Mouse (Mus musculus): ENCODE data around the gene Pard3b. TPM values are rescaled to one million over a fixed set of nuclear protein-coding genes. Genes with fewer than 3 reads are reported as not detected.
A peak's percentile ranks its signal among the peaks of the same experiment; 100 is the strongest.

The Pard3b gene
- not detected in 2 replicates for polyA plus RNA-seq (2012; ENCODE audit: insufficient read depth, insufficient read length, low replicate concordance, missing spikeins)

GRCm38 (mm10) chr1:61638347-61639111, at the start of gene Pard3b:
Gene Pard3b (plus strand): TSS chr1:61638824.
- Histone ChIP-seq H3K4me1 (ENCODE audit: control insufficient read depth, insufficient read depth, low read length) (peaks cover 7% of the 10 kb centered on the region), H3K27ac (ENCODE audit: insufficient read depth, low read depth, low read length) (no peak within 1 kb of the TSS), H3K4me3 (ENCODE audit: insufficient read depth, low read depth, low read length) (peak within 1 kb of the TSS; percentile 68)
- TF ChIP-seq CTCF (IDR thresholded peaks at IDR 0.05; ENCODE audit: insufficient read depth, low read depth, low read length) (no peak), POLR2A (IDR thresholded peaks at IDR 0.05; ENCODE audit: insufficient read depth, low read depth, low read length) (0 out of 2 replicates have a peak, but pooled peaks have one; percentile 20)
- under 1% methylated on average over 54 of the region's 60 CpGs for WGBS

- Histone ChIP-seq H3K27ac (ENCODE audit: insufficient read depth, low read depth, low read length) (no peak overlapping the region), H3K4me3 (ENCODE audit: insufficient read depth, low read depth, low read length) (no peak overlapping the region), H3K4me1 (ENCODE audit: control insufficient read depth, insufficient read depth, low read length) (no peaks in the 10 kb centered on the region)
- TF ChIP-seq POLR2A (IDR thresholded peaks at IDR 0.05; ENCODE audit: insufficient read depth, low read depth, low read length) (no peak), CTCF (IDR thresholded peaks at IDR 0.05; ENCODE audit: insufficient read depth, low read depth, low read length) (no peak)
These were observed 22.4 kb upstream of the Pard3b start for GRCm38 (mm10) chr1:61616176-61616575.

GRCm38 (mm10) chr1:61620651-61621050, 18.0 kb upstream of the Pard3b start:
- TF ChIP-seq CTCF (IDR thresholded peaks at IDR 0.05; ENCODE audit: insufficient read depth, low read depth, low read length), result no peak
- no peak for TF ChIP-seq POLR2A (IDR thresholded peaks at IDR 0.05; ENCODE audit: insufficient read depth, low read depth, low read length)
- 91% methylated on average over 1 of the region's 1 CpGs for whole genome bisulfite sequencing
- H3K27ac ChIP-seq (ENCODE audit: insufficient read depth, low read depth, low read length), result no peak overlapping the region
- no peak overlapping the region for H3K4me3 ChIP-seq (ENCODE audit: insufficient read depth, low read depth, low read length)
- no peaks in the 10 kb centered on the region for H3K4me1 ChIP-seq (ENCODE audit: control insufficient read depth, insufficient read depth, low read length)

GRCm38 (mm10) chr1:61629857-61630256, 8.8 kb upstream of the Pard3b start:
- no peaks in the 10 kb centered on the region for H3K4me1 ChIP-seq (ENCODE audit: control insufficient read depth, insufficient read depth, low read length)
- WGBS, result 81% methylated on average over 2 of the region's 2 CpGs
- TF ChIP-seq CTCF (IDR thresholded peaks at IDR 0.05; ENCODE audit: insufficient read depth, low read depth, low read length), result no peak
- H3K27ac ChIP-seq (ENCODE audit: insufficient read depth, low read depth, low read length), result no peak overlapping the region
- H3K4me3 ChIP-seq (ENCODE audit: insufficient read depth, low read depth, low read length), result no peak overlapping the region

GRCm38 (mm10) chr1:61639114-61640093, 780 bp downstream of the Pard3b start:
- WGBS, result 5% methylated on average over 40 of the region's 40 CpGs
- TF ChIP-seq POLR2A (IDR thresholded peaks at IDR 0.05; ENCODE audit: insufficient read depth, low read depth, low read length) (no peak), CTCF (IDR thresholded peaks at IDR 0.05; ENCODE audit: insufficient read depth, low read depth, low read length) (no peak)
- Histone ChIP-seq H3K4me3 (ENCODE audit: insufficient read depth, low read depth, low read length) (peak overlapping the region; percentile 68), H3K4me1 (ENCODE audit: control insufficient read depth, insufficient read depth, low read length) (peaks cover 7% of the 10 kb centered on the region), H3K27ac (ENCODE audit: insufficient read depth, low read depth, low read length) (no peak overlapping the region)

DNA sequence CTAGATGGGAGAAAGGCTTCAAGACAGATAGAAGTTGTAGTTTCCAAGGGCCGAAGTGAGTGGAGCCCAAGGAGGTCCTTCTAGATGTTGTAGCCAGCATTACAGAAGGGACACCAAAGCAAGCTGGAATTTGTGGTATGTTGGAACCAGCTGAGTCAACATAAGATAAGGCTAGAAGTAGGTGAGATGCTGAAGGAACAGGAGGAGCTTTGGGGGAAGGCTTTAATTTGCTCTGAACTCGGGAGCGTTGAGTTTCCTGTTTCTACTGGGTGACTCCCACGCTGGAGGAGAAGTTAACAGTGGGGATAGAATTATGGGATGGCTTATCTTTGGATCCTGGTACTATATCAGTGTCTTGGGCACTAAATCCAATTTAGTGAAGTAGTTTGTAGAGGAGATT, 3.3 kb downstream of the Pard3b start:
- H3K4me3 ChIP-seq (ENCODE audit: insufficient read depth, low read depth, low read length), result no peak overlapping the region
- 82% methylated on average over 4 of the region's 4 CpGs for WGBS
- peaks cover 7% of the 10 kb centered on the region for H3K4me1 ChIP-seq (ENCODE audit: control insufficient read depth, insufficient read depth, low read length)
- no peak for TF ChIP-seq POLR2A (IDR thresholded peaks at IDR 0.05; ENCODE audit: insufficient read depth, low read depth, low read length)
- no peak overlapping the region for H3K27ac ChIP-seq (ENCODE audit: insufficient read depth, low read depth, low read length)

- 81% methylated on average over 3 of the region's 3 CpGs for WGBS
- Histone ChIP-seq H3K4me3 (ENCODE audit: insufficient read depth, low read depth, low read length) (no peak overlapping the region), H3K27ac (ENCODE audit: insufficient read depth, low read depth, low read length) (no peak overlapping the region), H3K4me1 (ENCODE audit: control insufficient read depth, insufficient read depth, low read length) (no peaks in the 10 kb centered on the region)
- TF ChIP-seq POLR2A (IDR thresholded peaks at IDR 0.05; ENCODE audit: insufficient read depth, low read depth, low read length), result no peak
- no peak for TF ChIP-seq CTCF (IDR thresholded peaks at IDR 0.05; ENCODE audit: insufficient read depth, low read depth, low read length)
These were observed 6.4 kb downstream of the Pard3b start for GRCm38 (mm10) chr1:61645062-61645461.

GRCm38 (mm10) chr1:61649964-61650363, 11.3 kb downstream of the Pard3b start:
- TF ChIP-seq POLR2A (IDR thresholded peaks at IDR 0.05; ENCODE audit: insufficient read depth, low read depth, low read length) (no peak), CTCF (IDR thresholded peaks at IDR 0.05; ENCODE audit: insufficient read depth, low read depth, low read length) (no peak)
- no peak overlapping the region for H3K27ac ChIP-seq (ENCODE audit: insufficient read depth, low read depth, low read length)
- H3K4me3 ChIP-seq (ENCODE audit: insufficient read depth, low read depth, low read length), result no peak overlapping the region
- H3K4me1 ChIP-seq (ENCODE audit: control insufficient read depth, insufficient read depth, low read length), result no peaks in the 10 kb centered on the region
